Mouse (Mus musculus) frontal cortex, postnatal 10 days (tissue): ENCODE results near the gene Pax2.

Source experiments
- DNase-seq, 2 experiments: peaks; one replicate each; pipeline ENCODE4 v3.0.0; 2022; ENCODE audit warnings: low spot score in 2 of 2, mixed read lengths in 1 of 2

Gene Pax2

DNA sequence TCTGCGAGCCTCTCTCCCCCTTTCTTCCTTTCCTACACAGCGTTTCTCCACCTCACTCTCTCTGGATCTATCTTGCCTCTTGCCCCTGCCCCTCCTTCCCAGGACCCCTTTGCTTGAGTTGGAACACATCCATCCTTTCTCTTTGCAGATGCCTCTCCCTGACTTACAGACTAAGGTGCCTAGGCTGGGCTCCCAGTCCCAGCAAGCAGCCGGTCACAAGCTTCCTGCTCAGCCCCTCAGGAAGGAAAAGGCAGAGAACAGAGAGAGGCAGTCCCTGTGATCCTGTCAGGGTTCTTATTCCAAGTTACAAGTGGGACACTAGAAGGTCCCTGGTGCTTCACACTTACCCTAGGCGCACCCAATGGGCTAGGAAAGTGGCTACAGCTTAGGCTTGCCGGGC lies 7.6 kb upstream of the Pax2 start:
- DNase-seq = no peak

DNA sequence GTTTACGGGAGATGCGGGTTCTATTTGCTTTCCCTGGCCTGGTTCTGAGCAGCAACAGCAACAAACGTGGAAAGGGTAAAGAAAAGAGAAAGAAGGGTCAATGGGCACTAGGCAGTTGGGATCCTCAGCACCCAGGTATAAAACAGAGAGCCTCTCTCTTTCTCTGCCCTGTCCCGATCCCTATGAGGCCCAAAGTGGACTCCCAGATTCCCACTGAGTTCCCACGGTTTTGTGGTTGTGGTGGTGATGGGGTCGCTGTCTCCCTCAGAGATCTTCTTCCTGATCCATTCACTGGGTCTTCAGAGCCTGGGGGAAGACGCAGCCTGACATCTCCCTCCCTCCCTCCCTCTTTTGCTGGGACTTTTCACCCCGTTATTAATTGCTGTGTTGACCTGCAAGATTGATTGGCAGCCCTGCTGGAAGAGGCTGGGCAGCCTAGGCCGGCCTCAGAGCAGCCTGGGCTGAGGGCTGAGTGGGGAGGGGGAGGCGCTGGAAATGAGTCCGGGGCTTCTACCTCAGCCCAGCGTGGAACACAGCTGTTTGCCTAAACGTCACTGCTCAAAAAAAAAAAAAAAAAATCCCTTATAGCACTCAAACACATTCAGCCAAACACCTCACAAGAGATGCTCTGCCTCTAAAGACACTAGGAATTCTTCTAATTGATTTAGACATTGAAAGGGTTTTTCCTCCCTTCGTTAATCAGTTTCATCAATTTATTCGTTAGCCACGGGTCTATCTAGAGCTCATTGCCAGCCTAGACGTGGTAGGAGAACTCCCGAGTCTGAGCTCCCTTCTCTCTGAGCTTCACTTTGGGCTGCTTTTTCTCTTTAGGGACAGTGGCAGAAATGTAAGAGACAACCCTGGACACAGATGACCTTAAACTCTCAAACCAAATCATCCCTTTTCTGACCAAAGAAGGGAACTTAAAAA lies 6.5 kb upstream of the Pax2 start:
- no peak for DNase-seq

GRCm38 (mm10) chr19:44750051-44751041 lies 5.5 kb upstream of the Pax2 start:
- DNase-seq = no peak

GRCm38 (mm10) chr19:44751042-44751441 lies 4.8 kb upstream of the Pax2 start:
- no peak for DNase-seq

- DNase-seq = no peak
Observed at GRCm38 (mm10) chr19:44751551-44751950, 4.3 kb upstream of the Pax2 start.

DNA sequence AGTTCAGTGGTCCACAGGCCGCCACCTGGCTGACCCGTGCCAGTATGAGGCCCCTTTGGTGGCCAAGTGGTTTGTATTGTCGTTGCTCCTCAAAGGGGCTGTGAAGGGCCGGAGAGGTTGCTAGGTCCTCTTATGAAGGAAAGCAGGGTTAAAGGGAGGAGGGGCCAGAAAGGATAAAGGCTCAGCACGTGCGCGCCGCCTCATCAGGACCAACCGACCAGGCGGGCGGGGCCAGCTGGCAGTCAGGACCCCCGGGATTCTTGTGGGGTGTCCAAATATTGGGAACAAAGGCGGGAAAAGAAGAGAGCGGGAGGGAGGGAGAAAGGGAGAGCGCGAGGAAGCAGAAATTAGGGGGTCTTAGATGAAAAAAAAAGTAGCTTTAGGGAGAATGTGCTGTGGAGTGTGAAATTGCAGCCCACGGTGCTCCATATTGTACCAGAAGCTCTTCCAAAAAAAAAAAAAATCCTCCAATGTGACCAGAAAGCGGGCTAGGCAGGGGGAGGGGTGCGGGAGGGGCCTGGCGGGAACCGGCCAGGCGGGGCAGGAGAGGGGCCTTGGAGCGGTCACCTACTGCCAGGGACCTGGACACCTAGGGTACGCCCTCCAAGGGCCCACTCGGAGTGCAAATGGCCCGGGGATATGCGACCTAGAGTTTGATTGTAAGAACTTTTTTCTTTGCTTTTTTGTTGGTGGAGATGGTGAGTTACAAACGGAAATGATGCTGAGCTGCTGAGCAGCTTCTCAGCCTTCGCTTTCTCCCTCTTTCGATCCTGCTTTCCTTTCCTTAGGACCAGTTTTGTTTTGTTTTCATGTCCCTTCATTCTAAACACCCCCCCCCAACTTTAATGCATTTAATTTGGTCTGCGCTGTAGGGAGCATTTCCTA lies 3.5 kb upstream of the Pax2 start:
- no peak for DNase-seq

- no peak for DNase-seq
Observed at GRCm38 (mm10) chr19:44753361-44753760, 2.5 kb upstream of the Pax2 start.

GRCm38 (mm10) chr19:44754461-44755377 lies 1.1 kb upstream of the Pax2 start:
- peak in 1 of 2 experiments; percentile 30 for DNase-seq

DNA sequence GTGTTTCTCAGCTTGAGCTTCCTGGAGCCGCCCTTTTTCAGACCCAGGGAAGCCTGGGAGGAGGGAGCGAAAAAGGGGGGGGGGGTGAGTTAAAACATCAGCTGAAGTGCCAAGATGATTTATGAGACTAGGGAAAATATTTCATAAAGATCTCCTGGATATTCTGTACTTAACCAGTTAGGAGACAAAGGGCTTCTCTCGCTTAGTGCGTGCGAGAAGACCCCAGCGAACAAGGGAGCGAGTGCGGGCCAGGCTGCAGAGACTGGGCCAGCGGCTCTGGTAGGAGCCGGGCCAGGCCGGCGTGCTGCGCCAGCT lies 510 bp upstream of the Pax2 start:
- no peak for DNase-seq

DNA sequence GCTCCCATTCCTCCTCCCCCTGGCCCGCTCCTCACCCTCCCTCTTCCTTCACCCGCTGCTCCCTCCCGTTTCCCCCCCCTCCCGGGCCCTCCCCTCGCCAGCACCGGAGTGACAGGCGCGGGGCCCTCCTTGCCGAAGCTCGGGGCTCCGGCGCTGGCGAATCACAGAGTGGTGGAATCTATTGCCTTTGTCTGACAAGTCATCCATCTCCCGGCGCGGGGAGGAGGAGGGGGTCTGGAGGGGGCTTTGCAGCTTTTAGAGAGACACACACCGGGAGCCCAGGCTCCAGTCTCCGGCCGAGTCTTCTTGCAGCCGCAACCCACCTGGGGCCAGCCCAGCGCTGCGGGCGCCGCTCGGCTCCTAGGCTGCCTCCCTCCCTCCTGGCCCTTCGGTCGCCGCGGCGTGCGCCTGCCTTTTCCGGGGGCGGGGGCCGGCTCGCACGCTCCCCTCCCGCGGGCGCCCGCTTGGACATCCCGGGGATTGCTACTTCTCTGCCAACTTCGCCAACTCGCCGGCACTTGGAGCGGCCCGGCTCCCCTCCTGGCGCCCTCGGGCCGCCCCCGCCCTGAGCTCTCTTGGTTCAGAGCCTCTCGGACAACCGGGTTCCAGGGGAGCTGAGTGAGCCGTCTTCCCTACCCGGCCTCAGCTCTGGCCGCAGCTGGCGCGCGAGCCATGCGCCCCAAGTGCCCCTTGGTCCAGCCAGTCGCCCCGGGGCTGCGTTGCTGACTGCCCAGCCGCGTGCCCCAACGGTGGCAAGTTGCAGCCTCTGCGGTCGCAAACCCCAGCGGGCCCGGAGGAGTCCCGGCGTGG lies 781 bp downstream of the Pax2 start:
- DNase-seq = no peak

- DNase-seq = no peak
Observed at GRCm38 (mm10) chr19:44757231-44757871, 1.5 kb downstream of the Pax2 start.

GRCm38 (mm10) chr19:44758846-44759245 lies 3.0 kb downstream of the Pax2 start:
- DNase-seq = no peak

GRCm38 (mm10) chr19:44759531-44760118 lies 3.8 kb downstream of the Pax2 start:
- no peak for DNase-seq

GRCm38 (mm10) chr19:44760259-44761131 lies 4.7 kb downstream of the Pax2 start:
- DNase-seq = no peak

DNA sequence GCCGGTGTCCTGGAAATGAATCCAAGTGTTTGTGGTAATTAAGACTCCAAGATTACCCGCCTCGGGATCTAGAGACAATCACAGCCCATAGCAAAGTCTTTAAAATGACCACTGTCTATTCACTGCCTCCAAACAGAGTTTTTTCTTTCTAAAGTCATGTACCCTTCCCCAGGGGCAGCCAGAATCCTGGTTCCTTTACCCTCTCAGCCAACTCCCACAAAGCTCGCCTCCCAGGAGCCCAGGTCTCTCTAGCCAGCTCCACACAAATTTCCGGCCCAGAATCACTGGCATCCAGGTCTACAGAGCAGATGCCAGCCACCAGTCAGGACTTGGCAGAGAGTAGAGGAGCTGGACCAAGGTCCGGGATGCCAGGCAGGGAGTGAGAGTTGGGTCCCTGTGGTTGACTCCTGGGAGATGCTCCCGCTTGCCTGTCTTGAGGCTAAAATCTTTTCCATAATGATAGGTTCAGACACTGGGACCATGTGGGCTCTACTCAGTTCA lies 6.3 kb downstream of the Pax2 start:
- DNase-seq = no peak

GRCm38 (mm10) chr19:44770268-44771050 lies 14.6 kb downstream of the Pax2 start:
- no peak for DNase-seq

- DNase-seq = no peak
Observed at GRCm38 (mm10) chr19:44771499-44771898, 15.7 kb downstream of the Pax2 start.
